Mouse (Mus musculus): ENCODE data around the gene Tmem18. TPM values are rescaled to one million over a fixed set of nuclear protein-coding genes. Genes with fewer than 3 reads are reported as not detected.

Gene Tmem18
- total RNA-seq, 2 experiments from 2014 or later = 5.5 to 7.0 TPM

Small RNA genes within 50 kb of the gene (microRNA-seq; reads per million reads assigned to microRNA genes)
- gene Gm25243 (ENCODE audit: borderline replicate concordance in 2 of 2) = 0 reads per million in 2 experiments

Other genes with a start within 250 kb of the Tmem18 start
- under 1 TPM; 0.38 to 0.64 TPM for gene Sntg2, start 211.1 kb upstream of the Tmem18 start, total RNA-seq (2021)